Mouse (Mus musculus): ENCODE results near the gene Il24.

Il24 gene

DNA sequence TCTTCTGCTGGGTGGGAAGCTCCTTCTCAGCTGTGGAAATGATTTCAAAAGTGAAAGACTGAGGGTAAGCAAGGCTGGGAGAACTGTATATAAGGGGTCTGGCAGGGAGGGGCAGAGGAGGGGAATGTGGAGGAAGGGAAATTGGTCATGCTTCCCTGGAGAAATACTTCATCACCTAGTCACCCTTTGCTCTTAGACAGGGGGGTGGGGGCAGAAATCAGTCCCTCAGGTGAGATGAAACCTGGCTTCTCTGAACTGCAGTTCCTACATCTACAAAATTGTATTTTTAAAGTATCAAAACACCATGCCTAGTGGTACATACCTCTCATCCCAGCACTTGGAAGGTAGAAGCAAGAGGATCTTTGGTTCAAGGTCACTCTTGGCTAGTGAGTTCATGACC lies at the start of gene Il24:
Gene Il24 (minus strand): TSS at position 101 of the 400 bp plus-strand sequence.
- ChIA-PET POLR2A (no interaction called here), CTCF (no interaction called here)

DNA sequence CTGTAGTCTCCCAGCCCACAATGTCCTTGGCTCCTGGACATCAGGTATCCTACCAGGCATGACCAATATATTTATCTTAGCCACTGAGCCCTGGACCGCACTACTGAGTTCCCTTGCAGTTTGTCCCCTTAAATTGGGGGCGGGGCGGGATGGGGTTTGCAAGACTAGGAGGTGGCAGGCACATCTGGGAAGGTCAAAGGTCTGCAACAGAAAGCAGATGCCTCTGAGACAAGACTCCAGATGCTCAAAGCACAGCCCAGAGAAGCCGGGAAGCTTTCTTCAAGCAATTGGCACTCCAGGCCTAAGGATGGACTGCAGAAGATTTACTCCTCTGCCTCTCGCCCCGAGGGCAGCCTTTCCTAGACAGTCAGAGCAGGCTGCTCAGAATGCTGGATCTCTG lies 49.1 kb upstream of the Il24 start:
- POLR2A ChIA-PET: no interaction called here
- CTCF ChIA-PET: no interaction called here

DNA sequence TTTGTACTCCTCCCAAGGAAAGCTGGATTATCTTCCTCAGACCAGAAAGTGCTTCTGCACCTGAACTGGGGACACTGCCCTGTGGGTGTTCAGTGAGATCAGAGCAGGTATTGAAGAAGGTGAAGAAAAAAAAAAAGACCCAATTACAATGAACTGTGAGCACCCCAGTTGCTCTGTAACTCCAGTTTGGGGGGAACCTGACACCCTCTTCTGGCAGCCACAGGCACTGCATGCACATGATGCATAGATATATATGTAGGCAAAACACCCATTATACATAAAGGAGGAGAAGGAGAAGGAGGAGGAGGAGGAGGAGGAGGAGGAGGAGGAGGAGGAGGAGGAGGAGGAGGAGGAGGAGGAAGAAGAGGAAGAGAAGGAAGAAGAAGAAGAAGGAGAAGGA lies 39.2 kb upstream of the Il24 start:
- POLR2A ChIA-PET: interaction anchor here in 1 of 4 experiments (0.6 kb wide), 1 partner anchor 112 kb away, joined by 3 read pairs; no protein-coding TSS in a partner anchor
- CTCF ChIA-PET: interaction anchor here in 1 of 4 experiments (0.7 kb wide), 1 partner anchor 309 kb away, joined by 5 read pairs; no protein-coding TSS in a partner anchor

DNA sequence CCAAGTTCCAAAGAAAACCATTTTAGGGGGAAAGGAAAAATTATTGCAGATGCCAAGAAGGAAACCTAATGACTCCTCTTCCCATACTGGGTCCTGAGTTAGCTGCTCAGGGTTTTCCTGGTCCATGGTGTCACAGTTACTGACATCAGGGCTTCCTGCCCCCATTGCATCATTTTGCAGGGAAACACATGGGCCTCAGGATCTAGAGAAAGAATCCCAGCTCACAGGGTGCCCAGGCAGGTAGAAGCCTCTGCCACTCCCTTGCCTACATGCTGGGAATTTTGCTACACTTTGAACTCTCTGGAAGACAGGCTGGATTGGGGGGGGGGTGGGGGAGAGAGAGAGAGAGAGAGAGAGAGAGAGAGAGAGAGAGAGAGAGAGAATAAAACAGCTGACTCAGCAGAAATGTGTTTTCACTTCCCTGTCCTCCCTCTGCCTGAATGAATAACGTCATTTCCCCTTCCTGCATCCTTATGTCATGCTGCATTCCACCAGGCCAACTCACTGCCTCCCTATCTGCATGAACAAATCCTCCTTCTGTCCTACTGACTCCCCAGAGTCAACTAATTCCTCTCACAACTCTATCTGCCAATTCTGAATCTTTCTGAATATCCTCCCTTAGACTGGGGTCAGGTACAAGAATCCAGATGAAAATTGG lies 31.2 kb upstream of the Il24 start:
- ChIA-PET CTCF (no interaction called here), POLR2A (interaction anchor here in 1 of 4 experiments (0.6 kb wide), 1 partner anchor 386 kb away, joined by 3 read pairs; no protein-coding TSS in a partner anchor)

DNA sequence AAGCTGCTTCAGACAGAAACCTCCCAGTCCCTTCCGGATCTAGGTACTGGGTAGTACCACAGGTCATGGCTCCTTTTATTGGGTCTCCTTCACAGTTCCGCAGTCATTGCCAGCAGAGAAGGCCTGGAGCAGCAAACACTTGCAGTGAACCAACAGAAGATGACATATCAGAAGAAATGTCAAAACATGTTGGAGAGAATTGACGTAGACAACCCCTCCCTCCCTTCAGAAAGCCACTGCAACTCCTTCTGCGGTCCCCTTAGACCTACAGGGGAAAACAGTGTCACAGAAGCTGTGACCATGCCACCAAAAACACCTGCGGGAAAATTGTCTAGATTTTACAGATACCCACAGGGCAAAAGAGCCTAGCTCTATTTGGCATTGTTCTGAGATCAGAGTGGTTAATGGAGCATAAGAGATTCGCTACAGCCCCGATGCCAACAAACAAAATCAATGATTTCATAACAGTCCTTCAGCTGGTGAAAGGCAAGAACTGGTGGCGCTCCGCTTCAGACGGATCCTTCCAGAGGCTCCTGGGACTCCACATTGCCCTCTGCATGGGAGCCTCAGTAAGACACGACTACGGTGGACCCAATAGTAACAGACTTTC lies 24.3 kb upstream of the Il24 start, which contains the start of gene Il20:
Gene Il20 (minus strand): TSS at position 51 of the 610 bp plus-strand sequence.
- CTCF ChIA-PET: interaction anchor here in 1 of 4 experiments (0.5 kb wide), 1 partner anchor 32 kb away, joined by 4 read pairs; no protein-coding TSS in a partner anchor
- POLR2A ChIA-PET: no interaction called here

DNA sequence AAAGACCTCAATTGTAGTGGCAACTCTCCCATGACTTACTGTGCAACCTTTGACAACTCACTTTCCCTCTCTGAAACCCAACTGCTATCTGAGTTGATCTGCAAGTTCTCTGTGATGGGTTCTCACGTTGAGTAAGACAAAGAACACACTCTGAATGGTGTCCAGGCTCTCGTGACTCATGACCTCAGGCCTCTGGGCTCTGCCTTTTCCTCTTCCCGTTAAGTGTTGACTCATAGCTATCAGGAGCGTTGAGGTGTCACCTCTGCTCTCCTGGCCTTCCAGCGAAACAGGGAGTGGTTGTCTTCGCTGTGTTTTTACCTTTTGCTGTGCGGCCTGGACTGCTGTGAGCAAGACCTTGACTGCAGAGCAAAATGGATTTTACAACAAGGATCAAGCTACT lies 15.3 kb upstream of the Il24 start:
- CTCF ChIA-PET: no interaction called here
- POLR2A ChIA-PET: no interaction called here

DNA sequence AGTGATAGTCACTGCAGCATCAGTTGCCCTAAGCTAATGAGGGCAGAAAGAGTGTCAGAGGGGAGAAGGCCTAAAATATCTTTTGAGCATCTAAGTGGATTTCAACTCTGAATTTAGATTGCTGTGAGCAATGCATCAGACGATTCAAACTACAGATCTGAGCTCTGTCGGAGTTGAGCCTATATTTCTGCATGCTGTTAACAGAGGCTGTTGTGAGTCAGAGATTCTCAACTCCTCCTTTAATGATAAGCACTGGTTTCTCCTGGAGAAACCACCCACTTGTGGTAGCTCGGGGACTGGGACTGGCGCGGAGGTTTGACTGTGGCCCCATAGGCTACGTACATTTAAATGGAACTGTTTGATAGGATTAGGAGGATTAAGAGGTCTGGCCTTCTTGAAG lies 7.2 kb upstream of the Il24 start:
- ChIA-PET POLR2A (no interaction called here), CTCF (no interaction called here)

DNA sequence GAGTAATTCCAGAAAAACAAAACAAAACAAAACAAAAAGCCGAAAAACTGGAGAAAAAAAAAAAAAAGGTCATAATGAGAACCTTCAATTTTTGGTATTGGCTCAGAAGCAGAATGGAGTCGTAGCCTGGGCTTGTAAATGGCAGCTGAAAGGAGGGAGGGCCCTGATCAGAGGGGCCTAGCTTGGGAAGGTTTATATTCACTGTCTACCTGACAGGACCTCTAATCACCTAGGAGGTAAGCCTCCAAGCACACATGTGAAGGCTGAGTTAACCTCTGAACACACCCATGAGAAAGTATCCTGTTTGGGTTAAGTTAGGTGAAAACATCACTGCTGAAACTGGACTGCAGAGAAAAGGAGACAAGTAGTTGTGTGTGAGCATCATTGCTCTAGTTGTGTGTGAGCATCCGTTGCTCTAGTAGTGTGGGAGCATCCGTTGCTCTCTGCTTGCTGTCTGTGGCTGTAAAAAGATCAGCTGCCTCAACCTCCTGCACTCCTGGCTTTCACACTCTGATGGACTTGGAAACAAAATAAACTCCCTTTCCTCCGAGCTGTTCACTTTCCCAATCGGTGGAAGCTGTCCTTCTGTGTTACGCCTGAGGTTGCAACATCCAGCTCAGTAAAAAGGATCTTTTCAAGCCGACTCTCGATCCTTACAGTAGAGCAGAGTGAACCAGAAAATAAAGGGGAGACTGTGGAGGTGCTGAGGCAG lies 6.2 kb upstream of the Il24 start:
- ChIA-PET POLR2A (interaction anchor here in 1 of 4 experiments (0.7 kb wide), 1 partner anchor 161 kb away, joined by 5 read pairs; no protein-coding TSS in a partner anchor), CTCF (interaction anchor here in 2 of 4 experiments (0.7 to 1.0 kb wide), 3 partner anchors 19 to 191 kb away, joined by 3 to 4 read pairs (median 4); no protein-coding TSS in a partner anchor)

DNA sequence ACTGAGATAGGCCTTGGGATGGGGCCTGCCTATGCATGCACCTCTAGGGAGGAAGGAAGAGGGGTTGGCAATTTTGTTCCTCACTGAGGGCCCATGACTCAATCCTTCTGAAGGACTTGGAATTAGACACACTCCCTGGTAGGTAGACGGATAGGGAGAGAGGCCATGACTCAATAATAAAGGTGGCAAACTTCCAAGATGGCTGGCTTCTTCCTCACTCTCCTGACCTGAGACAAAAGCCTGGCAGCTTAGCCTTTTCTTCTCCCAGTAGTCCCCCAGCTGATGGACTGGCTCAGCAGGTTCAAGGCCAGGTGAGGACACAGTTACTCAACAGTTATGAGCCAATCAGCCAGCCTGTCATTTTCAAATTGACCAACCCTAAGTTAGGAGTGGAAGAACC lies 5.2 kb upstream of the Il24 start:
- CTCF ChIA-PET: interaction anchor here in 1 of 4 experiments (1.0 kb wide), 1 partner anchor 18 kb away, joined by 3 read pairs; no protein-coding TSS in a partner anchor

DNA sequence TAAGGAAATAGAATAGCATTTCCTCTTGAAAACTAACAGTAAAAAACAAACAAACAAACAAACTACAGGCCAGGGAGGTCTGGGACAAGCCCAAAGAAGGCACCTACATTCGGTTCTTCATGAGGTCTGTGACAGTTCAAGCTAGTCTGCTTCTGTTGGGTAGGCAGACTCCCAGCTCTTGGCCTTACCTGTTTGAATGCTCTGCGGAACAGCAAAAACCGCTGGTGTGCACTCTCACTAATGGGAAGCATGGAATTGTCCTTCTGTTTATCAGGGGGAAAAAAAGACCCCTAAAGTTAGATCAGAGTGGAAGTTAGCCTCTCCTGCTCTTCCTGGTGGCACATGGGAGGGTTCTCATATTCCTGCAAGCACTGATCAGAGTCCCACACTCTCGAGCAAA lies 4.1 kb downstream of the Il24 start:
- ChIA-PET POLR2A (no interaction called here), CTCF (no interaction called here)

More for the DNA sequence above, 5.2 kb upstream of the Il24 start:
- POLR2A ChIA-PET: no interaction called here

DNA sequence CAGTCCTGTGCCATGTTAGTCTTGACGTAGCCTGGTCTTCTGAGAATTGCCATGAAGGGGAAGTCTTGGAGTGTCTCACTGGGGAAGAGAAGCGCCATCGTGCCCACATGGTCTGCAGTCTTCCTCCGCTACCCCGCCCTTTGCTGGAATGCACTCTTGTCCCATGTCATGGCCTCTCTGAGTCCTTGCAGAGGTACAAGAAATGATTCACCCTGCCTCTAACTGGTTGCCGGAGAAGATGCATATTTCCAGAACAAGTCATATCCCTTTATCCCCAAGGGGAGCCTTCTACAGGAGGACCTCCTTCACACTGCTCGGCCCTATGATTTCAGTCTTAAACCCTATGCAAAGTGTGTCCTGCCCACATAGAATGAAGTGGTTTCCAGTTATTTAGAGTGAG lies 7.3 kb downstream of the Il24 start:
- ChIA-PET CTCF (interaction anchor here in 2 of 4 experiments (0.6 to 1.4 kb wide), 3 partner anchors 178 to 381 kb away, joined by 3 to 6 read pairs (median 4); no protein-coding TSS in a partner anchor), POLR2A (interaction anchor here in 1 of 4 experiments (1.3 kb wide), 1 partner anchor 173 kb away, joined by 3 read pairs; no protein-coding TSS in a partner anchor)

DNA sequence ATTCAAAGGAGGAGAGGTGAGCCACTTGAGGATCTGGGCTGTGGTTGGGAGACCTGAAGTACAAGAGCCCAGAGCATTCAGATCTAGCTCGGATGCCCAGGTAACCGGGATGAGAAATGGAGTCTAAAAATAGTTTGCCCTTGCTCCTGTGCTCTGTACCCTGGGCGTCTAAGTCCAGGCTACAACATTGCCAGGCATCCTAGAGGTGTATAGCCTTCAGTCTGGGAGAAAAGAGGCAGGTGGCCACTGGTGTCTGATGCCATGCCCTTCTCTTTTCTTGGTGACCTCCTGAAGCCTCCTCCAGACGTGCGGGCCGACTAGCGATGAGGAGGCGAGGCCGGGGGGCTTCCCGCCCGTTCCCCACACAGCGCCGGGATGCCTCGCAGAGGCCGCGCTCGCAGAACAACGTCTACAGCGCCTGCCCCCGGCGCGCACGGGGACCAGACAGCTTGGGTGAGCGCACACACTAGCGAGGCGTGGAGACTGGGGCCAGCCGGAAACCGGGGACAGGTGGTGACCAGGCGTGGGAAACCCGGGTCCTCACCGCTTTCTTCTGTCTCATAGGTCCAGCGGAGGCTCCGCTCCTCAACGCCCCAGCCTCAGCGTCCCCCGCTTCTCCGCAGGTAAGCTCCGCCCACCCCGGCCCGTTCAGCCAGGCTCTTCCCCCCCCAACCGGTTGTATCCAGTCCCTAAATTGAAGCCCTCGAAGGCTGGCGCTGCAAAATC lies 9.2 kb downstream of the Il24 start:
- ChIA-PET CTCF (interaction anchor here in 3 of 4 experiments (0.6 to 4.2 kb wide), 9 partner anchors 23 to 367 kb away, joined by 3 to 39 read pairs (median 3); partner anchors contain the start of gene Rassf5 (in 1 of the 3)), POLR2A (interaction anchor here in 3 of 4 experiments (0.7 to 1.7 kb wide), 3 partner anchors 175 to 432 kb away, joined by 3 to 4 read pairs (median 4); no protein-coding TSS in a partner anchor)

DNA sequence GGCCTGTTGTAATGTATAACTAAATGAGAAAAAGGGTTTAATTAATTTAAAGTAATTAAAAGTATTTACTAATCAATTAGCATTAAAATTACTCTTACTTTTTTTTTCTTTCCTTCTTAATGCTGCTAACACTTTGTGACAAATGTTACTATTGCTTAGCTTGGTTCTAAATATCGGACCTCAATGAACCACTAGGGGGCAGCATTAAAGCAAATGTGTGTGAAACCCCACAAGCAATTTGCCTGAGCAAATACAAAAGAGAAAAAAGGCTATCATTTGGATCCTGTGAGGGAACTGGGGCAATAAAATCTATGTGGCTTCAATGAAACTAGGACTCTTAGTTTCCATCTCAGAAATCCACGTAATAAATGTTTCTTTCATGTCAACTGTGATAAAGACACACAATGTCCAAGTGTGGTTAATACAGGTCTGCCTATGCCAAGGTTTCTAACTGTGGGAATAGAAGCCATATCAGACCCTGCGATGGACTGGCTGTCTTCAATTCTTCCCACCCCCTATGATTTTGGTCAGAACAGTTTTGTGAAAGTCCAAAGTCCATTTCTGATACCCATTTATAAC lies 10.2 kb downstream of the Il24 start:
- CTCF ChIA-PET: interaction anchor here (0.5 to 4.2 kb wide), 28 partner anchors 8 to 393 kb away, joined by 3 to 39 read pairs (median 3); partner anchors contain the start of gene Fcmr (in 1 of the 4)
- POLR2A ChIA-PET: interaction anchor here in 2 of 4 experiments (1.6 to 1.7 kb wide), 2 partner anchors 8 to 176 kb away, joined by 3 to 4 read pairs; no protein-coding TSS in a partner anchor

DNA sequence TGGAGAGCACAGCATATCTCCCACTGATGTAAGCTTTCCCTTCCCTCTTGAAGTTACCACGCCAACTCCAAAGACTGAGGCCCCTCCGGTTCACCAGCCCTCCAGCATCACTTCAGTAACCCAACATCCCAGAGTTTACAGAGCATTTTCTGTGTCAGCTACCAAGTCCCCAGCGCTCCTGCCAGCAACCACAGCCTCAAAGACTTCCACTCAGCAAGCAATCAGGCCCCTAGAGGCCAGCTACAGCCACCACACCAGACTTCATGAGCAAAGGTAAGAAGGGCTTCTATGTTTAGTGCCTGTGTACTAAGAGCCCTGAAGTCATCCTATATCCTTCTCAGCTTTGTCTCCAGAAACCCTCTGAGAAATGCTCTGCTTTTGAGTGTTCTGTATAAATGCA lies 11.3 kb downstream of the Il24 start:
- ChIA-PET CTCF (interaction anchor here (1.4 to 4.2 kb wide), 11 partner anchors 9 to 384 kb away, joined by 3 to 39 read pairs (median 6); no protein-coding TSS in a partner anchor), POLR2A (interaction anchor here in 1 of 4 experiments (1.6 kb wide), 1 partner anchor 9 kb away, joined by 3 read pairs; no protein-coding TSS in a partner anchor)

DNA sequence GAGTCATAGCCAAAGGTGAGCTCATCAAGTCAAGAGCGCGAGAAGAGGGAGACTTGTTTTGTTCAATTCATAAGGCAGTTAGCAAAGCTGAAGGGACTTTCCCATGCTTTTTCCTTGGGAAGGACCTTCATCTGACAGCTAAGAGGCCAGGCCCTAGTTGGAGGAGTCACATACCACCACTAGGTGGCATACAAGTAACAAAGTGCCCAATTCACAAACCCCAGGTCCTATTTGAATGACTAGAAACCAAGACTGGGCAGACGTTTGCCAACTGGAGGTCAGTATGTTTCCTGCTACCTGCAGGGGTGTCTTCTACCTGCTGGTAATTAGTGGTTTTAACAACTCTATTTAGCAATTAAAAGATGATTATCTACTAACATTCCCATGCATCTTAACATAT lies 12.1 kb downstream of the Il24 start:
- ChIA-PET POLR2A (interaction anchor here in 1 of 4 experiments (0.6 kb wide), 1 partner anchor 1882 kb away, joined by 5 read pairs; no protein-coding TSS in a partner anchor), CTCF (interaction anchor here (0.5 to 4.2 kb wide), 17 partner anchors 8 to 394 kb away, joined by 3 to 39 read pairs (median 4); partner anchors contain the start of gene Fcmr (in 1 of the 4))

DNA sequence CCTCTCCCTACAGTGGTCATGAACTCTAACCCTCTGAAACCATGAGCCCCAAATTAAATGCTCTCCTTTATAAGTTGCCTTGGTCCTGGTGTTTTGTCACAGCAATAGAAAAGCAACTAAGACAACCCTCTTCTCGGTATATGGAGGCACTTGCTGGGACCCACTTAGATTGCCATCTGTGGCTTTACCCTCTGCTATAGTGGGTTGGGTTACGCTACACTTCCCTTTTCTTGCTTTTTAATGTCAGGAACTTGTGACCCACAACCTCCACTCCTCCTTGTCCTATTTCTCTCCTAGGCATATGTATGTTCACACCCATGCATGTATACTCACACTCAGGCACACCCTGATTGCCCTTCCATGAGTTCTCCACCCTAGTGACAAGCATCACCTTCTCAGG lies 14.3 kb downstream of the Il24 start:
- ChIA-PET CTCF (interaction anchor here in 3 of 4 experiments (0.6 to 1.4 kb wide), 5 partner anchors 8 to 180 kb away, joined by 3 to 4 read pairs (median 3); no protein-coding TSS in a partner anchor), POLR2A (no interaction called here)

DNA sequence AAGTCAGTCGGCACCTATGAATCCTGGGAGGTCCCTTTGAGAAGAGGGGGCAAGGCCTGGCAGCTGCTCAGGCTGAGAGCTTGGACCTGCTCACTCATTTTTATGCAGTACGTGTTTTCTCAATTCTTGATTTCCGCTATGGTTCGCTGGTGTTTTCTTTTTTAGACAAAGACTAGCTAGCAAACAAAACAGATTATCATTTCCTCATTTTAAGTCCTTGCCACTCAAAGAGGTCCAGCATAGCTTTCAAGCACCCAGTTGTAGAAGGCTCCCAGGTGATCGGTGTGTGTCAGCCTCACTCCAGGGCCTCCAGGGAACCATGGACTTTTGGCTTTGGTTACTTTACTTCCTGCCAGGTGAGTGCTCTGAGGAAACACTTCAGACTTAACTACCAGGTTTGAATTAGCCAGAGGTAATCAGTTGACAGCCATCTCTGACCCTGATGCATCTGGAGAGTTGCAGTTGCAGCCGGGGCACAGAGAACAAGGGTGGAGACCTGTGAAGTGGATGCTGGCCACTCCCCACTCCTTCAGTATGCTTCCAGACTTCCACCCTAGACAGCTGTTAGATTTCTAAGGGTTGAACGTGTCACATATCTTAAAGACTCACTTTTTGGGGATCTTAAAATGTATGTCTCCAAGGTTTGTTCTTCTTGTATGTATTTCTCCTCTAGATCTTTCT lies 21.6 kb downstream of the Il24 start, which contains the start of gene Fcmr:
Gene Fcmr (plus strand): TSS at position 129 of the 681 bp plus-strand sequence.
- ChIA-PET POLR2A (no interaction called here), CTCF (interaction anchor here in 2 of 4 experiments (1.0 to 1.4 kb wide), 3 partner anchors 9 to 11 kb away, joined by 3 read pairs; no protein-coding TSS in a partner anchor)

All from embryonic stem cell, embryonic (primary cell).